Mouse (Mus musculus) cerebellum, postnatal 25 days (tissue): Measurements from ENCODE around the gene Ankrd60.

Source experiments
- DNase-seq, 2 experiments: peaks; one replicate each; pipeline ENCODE4 v3.0.0; 2021; ENCODE audit warnings: mixed read lengths in 2 of 2

Ankrd60 gene

GRCm38 (mm10) chr2:173577669-173578557 lies at the start of gene Ankrd60:
TSS of gene Ankrd60 (minus strand) at chr2:173578365.
- peak in 1 of 2 experiments; percentile 11 for DNase-seq

DNA sequence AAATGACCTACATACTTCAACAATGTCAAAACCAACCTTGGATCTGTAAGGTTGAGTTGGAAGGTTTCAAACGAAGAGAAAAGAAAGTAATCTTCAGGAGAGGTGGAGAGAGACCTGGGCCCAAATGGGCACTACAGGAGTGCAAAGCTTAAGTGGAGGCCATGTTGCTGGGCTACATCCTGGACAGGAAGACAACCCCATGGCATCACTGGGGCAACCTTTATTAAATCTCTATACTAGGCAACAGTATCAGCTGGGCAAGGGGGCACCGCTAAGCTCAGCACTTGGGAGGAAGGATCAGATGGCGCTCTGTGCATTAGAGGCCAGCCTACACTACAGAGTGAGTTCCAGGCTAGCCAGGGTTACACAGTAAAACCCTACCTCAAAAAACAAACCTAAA lies 47.6 kb upstream of the Ankrd60 start:
- no peak for DNase-seq

DNA sequence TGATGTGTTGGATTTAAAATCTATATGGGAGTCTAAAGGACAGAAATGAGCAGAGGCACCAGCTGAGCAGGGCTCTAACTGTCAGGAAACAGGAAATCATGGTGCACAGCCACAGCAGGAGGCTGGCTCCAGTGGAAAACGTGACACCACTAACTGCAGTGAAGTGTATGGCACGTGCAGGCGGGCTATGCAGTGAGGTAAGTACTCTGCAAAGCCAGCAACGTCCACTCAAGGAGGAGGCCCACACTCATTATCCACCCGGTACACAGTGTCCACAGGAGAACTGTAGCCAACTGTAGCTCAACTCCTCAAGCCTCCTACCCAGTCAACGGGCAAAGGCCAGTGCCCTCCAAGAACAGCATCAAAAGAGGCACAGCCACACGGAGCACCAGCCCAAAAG lies 46.5 kb upstream of the Ankrd60 start:
- DNase-seq = no peak

DNA sequence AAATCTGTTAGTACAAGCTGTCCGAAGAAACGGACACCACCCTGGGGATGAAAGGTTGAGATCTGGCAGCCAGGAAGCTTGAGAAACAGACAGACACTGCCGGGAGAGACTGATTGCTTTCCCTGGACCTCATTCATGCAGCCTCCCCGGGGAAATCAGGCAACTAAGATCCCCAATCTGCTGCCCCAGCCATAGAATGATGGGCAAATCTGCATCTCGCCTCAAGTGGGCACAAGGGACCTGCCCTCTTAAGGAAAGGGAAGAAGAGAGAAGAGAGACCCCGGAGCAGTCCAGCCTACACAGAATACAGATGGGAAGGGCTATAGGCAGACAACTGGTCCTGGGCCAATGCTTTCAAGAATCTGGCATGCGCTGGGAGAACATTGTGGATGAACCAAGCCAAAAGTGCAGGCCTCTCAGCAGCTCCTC lies 44.0 kb upstream of the Ankrd60 start:
- DNase-seq = peak; percentile 17 to 32

DNA sequence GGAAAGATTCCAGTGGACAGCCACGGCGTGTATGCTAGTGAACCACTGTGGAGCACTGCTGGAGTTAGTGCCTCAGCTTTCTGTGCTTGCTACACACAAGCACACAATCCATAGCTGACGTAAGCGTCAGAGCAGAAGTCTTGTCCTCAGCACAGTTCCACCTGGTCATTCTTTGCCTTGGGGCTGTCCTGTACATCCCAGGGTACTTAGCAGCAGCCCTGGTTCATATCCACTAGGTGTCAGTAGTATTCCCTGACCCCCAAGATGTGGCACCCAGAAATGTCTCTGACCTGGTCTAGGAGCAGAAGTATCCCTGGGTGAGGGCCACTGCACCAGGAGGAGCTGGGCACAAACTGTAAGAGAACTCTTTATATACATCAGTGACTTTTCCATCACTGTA lies 42.5 kb upstream of the Ankrd60 start:
- DNase-seq = no peak

GRCm38 (mm10) chr2:173619132-173619531 lies 41.0 kb upstream of the Ankrd60 start:
- DNase-seq = no peak

DNA sequence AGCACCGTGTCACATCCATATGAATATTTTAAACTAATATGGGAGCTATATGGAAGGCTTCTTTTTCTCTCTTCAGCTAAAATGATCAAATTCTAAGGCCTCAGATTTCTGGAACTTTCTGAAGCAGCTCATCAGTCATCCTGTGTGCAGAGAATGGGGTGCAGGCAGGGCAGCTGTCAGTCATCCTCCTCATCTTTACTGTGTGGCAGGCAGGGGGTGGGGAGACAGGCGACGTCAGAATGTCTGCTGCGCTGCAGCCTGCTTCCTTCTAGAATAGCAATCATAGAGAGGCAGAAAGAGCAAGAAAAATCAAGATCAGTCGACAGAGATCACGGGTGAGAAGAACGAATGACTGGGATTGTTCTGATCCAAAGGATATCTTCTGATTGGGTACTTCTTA lies 38.0 kb upstream of the Ankrd60 start:
- DNase-seq = no peak

- no peak for DNase-seq
These were observed 37.4 kb upstream of the Ankrd60 start for GRCm38 (mm10) chr2:173615378-173616081.

GRCm38 (mm10) chr2:173608020-173608958 lies 30.1 kb upstream of the Ankrd60 start:
- no peak for DNase-seq

- DNase-seq = no peak
These were observed 28.2 kb upstream of the Ankrd60 start for GRCm38 (mm10) chr2:173606415-173606804.

DNA sequence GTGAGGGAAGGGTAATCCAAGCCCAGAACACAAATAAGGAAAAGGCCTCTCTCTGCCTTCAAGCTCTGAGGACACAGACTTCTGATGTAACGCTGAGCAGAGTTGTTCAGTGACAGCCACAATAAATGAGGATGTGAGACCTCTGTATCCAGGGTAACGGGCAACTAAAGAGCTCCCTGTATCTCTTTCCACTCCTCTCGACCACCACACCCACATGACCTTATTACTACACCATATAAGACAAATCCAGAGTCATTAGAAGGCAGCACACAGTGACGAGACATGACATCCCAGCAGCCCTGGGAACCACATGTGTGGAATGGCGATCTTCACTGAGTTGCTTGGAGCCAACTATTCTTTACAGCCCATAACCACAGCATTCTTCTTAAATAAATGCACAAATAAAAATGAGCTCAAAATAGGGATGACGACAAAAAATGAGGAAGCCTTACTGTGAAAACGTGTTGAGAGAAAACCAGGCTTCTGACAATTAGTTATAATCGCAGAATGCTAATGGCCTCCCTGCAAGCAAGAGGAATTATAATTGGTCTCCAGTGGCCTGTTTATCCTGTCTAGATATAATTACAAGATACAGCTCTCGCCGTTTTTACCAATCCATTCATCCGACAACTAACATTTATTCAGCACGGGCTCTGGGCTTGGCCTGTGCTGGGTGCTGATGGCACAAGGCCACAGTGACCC lies 27.7 kb upstream of the Ankrd60 start:
- DNase-seq = no peak

GRCm38 (mm10) chr2:173601861-173602260 lies 23.7 kb upstream of the Ankrd60 start:
- DNase-seq = no peak

GRCm38 (mm10) chr2:173595374-173595781 lies 17.2 kb upstream of the Ankrd60 start:
- no peak for DNase-seq

GRCm38 (mm10) chr2:173594313-173595063 lies 16.3 kb upstream of the Ankrd60 start:
- no peak for DNase-seq

DNA sequence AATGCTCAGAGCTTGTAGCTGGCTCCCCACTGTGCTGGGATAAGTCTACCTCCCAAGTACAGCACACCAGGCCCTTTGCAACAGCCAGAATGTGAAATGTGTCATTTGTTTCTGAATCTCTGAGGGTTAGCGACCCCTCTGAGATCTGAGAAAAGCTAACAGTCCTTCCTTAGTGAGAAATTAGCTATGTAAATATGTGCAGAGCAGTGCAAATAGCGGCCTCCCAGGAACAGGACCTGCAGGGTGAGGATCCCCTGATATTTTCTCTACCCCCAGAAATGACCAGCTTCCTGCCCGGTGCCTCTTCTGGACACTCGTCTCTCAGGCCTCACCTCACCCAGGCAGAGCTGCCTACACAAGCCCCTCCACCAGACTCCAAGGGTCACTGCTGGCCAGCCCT lies 15.7 kb upstream of the Ankrd60 start:
- DNase-seq = no peak

- DNase-seq = no peak
These were observed 14.6 kb upstream of the Ankrd60 start for GRCm38 (mm10) chr2:173592781-173593180.

DNA sequence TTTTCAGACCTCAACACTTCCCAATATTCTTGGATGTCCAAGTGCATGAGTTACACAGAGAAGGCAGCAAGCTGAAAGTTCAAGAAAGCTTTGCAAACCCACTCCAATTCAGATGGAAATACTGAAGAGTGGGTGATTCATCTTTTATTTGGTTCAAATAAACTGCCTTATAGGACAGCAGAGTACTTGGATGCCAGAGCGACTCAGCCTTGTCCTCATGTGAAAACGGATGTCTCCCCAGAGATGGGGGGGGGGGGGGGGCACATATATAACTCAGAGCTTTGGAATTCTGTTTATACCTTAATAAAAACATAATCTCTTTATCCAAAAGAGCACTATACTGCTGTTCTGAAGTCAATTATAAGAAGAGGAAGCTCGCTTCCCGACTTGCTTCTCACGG lies 9.2 kb upstream of the Ankrd60 start:
- no peak for DNase-seq

GRCm38 (mm10) chr2:173586118-173586968 lies 8.2 kb upstream of the Ankrd60 start:
- peak; percentile 74 to 83 for DNase-seq

- peak; percentile 13 to 33 for DNase-seq
These were observed 7.4 kb upstream of the Ankrd60 start for GRCm38 (mm10) chr2:173585387-173586117.

- DNase-seq = no peak
These were observed 6.2 kb upstream of the Ankrd60 start for GRCm38 (mm10) chr2:173584361-173584760.
